Mouse (Mus musculus) myocyte (in vitro differentiated cells): ENCODE measurements around the gene Catsperg2.

Experiments
- MYOG ChIP-seq, 3 experiments: IDR thresholded peaks; one replicate each; pipeline ENCODE4 v1.6.1; 2011; ENCODE audit warnings: control low read depth in 2 of 3, low read depth in 2 of 3, mild to moderate bottlenecking in 2 of 3; ENCODE audit not compliant: insufficient read length in 2 of 3, control insufficient read depth in 1 of 3, insufficient read depth in 1 of 3
- POLR2A ChIP-seq: IDR thresholded peaks from one replicate; pipeline ENCODE4 v1.6.1; 2011; ENCODE audit warnings: low read depth, mild to moderate bottlenecking, control low read depth, moderate library complexity; ENCODE audit not compliant: insufficient read length

DNA sequence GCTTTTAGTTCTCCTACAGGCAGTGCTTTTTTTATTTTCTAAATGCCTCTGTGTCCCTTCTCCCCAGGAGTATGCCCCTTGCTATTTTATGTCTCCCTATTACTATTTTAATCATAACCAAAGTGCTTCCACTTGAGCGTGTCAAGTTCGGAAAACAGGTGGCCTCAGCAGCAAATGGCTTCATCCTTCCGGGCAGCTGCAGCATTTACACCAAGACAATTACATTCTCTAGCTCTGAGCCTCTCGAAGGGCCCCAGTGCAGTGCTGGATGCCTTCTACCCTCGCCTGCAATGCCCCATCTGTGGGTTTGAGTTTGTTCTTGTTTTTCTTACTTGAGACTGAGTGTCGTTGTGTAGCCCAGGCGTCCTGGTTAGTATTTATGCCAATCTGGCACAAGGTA lies 46.7 kb upstream of the Catsperg2 start:
- TF ChIP-seq MYOG (IDR thresholded peaks at IDR 0.05; ENCODE audit: control insufficient read depth in 1 of 3, insufficient read depth in 1 of 3, insufficient read length in 2 of 3, low read depth in 2 of 3), result peak in 2 of 3 experiments; percentile 77 to 80
- no peak for TF ChIP-seq POLR2A
